Comparison of ENCODE assay signal across 8 mouse cellular contexts in genomic region chr16:30187907-30188414, GRCm38 (mm10).
A peak's percentile ranks its signal among the peaks of the same experiment; 100 is the strongest.
DNase-seq lines count a peak whose midpoint lies in the region; ATAC-seq lines count a peak whose summit lies in the region.

No protein-coding gene starts in this region.

- no peak overlapping the region; the same call in 1 of the 2 replicates for H3K9ac ChIP-seq in hindbrain, embryonic 15.5 days

- H3K4me1 ChIP-seq in hindbrain, embryonic 15.5 days (replicated peaks), result peaks cover 31% of the 10 kb centered on the region

- peak; percentile 99 for DNase-seq in Muller cell, postnatal 12 days (ENCODE audit: inconsistent ontology term)
- DNase-seq in cerebellum, postnatal 25 days, result peak; percentile 92 to 94
- peak; percentile 85 to 89 for DNase-seq in frontal cortex, postnatal 36 days (ENCODE audit: low spot score in 2 of 2)
- peak; percentile 88 for DNase-seq in left cerebral cortex, adult 11 months (ENCODE audit: low spot score)
- DNase-seq in lung, postnatal 36 days, result peak; percentile 99
- DNase-seq in retina, embryonic 14.5 days (ENCODE audit: low spot score), result peak; percentile 95
- peak; percentile 83 for DNase-seq in thymus, postnatal 36 days

- peak; percentile 83 for ATAC-seq in hindbrain, embryonic 15.5 days (ENCODE audit: low FRiP score, low read depth)

- no peak overlapping the region for H3K27ac ChIP-seq in hindbrain, embryonic 15.5 days (replicated peaks)

- peak overlapping the region; percentile 63 for H3K4me2 ChIP-seq in hindbrain, embryonic 15.5 days

- H3K36me3 ChIP-seq in hindbrain, embryonic 15.5 days, result no peaks in the 10 kb centered on the region

- H3K27me3 ChIP-seq in hindbrain, embryonic 15.5 days, result peaks cover 52% of the 10 kb centered on the region

- H3K9me3 ChIP-seq in hindbrain, embryonic 15.5 days, result no peaks in the 10 kb centered on the region

- WGBS in hindbrain, embryonic 15.5 days, result 1% methylated on average over 26 of the region's 26 CpGs

- peak overlapping the region; percentile 39 for H3K4me3 ChIP-seq in hindbrain, embryonic 15.5 days
